Mouse (Mus musculus): ENCODE data around the gene Sphk2. TPM values are rescaled to one million over a fixed set of nuclear protein-coding genes. Genes with fewer than 3 reads are reported as not detected.

Sphk2 gene
- polyA plus RNA-seq, 2 experiments from 2014 or later = 10.2 to 19.6 TPM

- ATAC-seq = no peak
Observed at GRCm38 (mm10) chr7:45723301-45723700, 5.5 kb upstream of the Sphk2 start.

DNA sequence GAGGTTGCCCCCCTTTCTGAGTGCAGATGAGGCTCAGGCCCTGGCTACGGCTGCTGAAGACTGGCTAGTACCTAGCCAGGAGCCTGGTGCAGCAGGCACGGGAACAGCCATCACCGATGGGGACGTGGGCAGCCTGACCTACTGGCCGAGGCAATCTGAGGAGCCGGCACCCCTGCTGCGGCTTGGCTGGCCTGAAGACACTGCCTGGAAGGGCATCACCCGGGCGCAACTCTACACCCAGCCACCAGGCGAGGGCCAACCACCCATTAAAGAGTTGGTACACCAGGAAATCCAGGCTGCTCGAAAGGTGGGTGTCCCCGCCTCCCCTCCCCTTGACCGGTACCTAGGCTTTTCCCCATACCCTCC is 4.5 kb upstream of the Sphk2 start:
- ATAC-seq = no peak

- no peak for ATAC-seq
Observed at GRCm38 (mm10) chr7:45721642-45722347, 4.0 kb upstream of the Sphk2 start.

- no peak for ATAC-seq
Observed at GRCm38 (mm10) chr7:45721234-45721571, 3.4 kb upstream of the Sphk2 start.

DNA sequence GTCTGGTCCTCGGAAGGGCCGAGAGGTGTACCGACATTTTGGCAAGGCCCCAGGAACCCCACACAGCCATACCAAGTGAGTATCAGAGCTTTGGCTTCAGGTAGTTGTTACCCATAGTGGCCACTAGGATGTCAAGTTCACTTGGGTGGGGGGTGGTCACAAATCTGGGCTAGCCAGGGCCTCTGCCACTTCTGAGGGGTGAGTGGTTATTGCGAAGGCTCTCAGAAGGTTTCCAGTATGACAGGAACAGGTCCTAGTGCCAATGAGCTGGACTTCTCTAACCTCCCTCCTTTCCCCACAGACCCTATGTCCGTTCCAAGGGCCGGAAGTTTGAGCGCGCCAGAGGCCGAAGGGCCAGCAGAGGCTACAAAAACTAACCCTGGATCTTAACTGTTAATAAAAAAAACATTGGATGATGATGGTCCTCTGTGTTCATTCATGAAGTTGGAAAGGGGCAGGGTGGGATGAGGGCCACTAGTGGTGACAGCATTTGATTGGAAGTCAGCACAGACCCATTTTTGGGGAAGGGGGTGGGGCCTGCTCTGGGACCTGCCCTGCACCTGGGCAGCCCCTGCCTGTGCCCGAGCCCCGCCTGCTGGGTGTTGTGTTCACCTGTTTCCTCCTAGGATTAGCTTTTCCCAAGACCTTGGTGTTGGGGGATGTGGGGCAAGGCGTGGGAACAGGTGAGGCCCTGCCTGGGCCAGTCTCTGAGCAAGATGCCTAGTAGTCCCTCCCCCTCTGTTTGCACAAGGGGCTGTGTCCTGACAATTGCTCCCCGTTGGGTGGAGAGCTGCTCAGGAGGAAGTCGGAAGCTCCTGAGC is 2.8 kb upstream of the Sphk2 start, which contains the start of gene Fam83e:
TSS of gene Fam83e (plus strand) at position 800 of the 821 bp plus-strand sequence.
- no peak for ATAC-seq

- no peak for ATAC-seq
Observed at GRCm38 (mm10) chr7:45719738-45720412, 2.1 kb upstream of the Sphk2 start.

DNA sequence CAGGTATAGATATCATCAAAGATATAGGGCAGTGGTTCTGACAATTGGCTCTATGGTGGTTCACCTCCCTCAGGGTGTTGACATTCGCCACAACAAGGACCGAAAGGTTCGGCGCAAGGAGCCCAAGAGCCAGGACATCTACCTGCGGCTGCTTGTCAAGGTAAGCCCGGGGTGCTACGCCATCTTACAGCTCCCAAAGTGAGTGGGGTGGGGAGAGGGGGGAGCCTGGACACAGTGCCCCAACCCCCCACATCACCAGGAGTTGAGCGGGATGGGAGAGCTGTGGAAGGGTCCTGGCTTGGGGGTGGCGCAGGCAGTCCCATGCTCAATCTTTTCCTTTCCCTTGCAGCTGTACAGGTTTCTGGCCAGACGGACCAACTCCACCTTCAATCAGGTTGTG is 1.4 kb upstream of the Sphk2 start:
- no peak for ATAC-seq

GRCm38 (mm10) chr7:45718331-45718730 is 529 bp upstream of the Sphk2 start:
- no peak for ATAC-seq

DNA sequence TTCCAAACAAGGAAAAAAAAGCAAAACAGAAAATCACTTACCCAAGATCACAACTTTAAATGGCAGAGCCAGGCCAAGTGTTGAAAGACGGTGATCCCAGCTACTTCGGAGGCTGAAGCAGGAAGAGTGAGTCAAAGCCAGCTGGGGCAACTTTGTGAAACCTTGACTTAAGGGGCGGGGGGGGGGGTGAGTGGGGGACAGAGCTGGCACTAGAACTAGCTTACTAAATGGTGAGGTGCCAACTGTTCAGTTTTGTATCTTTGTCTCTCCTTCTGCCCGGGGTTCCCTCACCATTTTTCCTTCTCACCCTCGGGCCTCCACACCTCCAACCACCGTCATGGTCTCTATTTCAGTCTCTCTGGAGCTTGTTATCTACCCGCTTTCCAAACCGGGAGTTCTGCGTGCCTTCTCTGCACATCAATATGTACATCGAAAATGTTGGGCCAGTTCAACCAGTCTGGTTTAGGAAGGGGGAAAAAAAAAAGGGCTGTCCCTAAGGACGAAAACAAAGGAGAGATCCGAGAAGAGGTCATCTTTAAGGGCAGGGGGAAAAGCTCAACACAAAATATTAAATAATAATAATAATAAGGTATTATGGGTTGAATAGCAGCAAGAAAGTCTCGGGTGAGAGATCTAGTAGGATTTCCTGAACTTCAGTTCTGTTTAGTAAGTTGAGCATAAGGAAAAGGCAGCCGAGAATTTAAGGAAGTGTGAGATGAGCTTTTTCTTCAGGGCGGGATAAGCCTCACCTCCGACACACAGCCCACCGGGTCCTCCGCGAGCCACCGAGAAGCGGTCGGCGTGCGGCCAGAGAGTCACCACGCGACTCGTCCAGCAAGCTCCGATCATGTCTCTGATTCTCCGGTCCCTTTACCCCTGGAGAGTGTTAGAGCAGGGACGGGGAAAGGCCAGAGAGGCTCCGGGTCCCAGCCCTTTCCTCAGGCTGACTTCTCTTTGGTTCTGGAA is 567 bp downstream of the Sphk2 start:
- ATAC-seq = no peak

- no peak for ATAC-seq
Observed at GRCm38 (mm10) chr7:45716460-45716857, 1.3 kb downstream of the Sphk2 start.

- ATAC-seq = no peak
Observed at GRCm38 (mm10) chr7:45715741-45716459, 1.9 kb downstream of the Sphk2 start.

DNA sequence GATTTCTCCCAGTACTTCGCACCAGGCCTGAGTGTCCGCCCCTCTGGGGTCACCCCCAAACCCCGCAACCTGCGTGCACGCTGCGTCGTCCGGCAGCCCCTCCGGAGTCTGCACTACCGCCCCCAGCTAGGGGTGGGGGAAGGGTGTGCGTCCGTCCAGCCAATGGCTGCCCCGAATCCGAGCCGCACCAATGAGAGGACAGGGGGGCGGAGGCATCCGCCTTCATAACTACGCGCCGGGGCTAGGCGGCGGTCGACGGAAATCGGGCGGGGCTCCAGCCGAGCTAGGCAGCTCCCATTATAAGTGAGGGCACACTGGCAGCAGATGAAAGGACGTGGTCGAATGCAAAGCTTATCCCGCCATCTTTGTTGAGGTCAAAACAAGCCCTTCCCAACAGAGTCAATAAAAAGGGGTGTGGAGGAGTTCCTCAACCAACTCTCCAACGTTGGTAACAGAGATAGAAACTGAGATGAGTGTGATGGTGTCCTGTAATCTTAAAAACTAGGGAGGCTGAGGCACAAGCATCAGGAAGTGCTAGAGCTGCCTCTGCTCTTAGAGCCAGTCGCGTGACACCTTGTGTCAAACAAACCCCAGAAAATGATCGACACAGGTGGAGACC is 2.6 kb downstream of the Sphk2 start, which contains the start of gene Rpl18:
TSS of gene Rpl18 (plus strand) at position 368 of the 619 bp plus-strand sequence.
- ATAC-seq = peak; percentile 89

- peak; percentile 3 for ATAC-seq
Observed at GRCm38 (mm10) chr7:45714630-45715089, 3.1 kb downstream of the Sphk2 start.

DNA sequence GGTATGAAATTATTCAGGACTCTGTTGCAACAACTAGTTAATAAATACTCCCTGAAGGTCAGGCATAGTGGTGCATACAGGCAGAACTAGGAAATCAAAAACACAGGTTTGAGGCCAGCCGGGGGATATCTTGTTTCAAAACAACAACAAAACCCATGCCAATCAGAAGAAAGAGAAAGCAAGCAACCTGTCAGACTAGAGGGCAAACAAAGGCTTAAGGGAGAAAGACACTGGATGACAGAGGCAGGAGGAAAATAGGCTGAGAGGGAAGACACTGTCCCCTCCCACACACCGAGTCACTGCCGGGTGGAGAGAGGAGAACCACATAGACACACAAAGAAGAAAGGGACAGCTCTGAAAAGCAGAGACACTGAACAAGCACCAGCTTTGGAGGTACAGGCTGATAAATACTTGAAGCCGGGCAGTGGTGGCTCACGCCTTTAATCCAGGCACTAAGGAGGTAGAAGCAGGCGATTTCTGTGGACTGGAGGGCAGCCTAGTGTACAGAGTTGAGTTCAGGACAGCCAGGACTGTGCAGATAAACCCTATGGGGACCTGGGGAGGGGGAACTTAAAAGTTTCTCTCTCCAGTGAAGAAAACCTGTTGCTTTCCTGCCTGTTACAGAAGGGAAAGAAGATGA is 3.8 kb downstream of the Sphk2 start:
- no peak for ATAC-seq

GRCm38 (mm10) chr7:45713396-45713795 is 4.4 kb downstream of the Sphk2 start:
- no peak for ATAC-seq

GRCm38 (mm10) chr7:45712022-45712757 is 5.6 kb downstream of the Sphk2 start:
- no peak for ATAC-seq

DNA sequence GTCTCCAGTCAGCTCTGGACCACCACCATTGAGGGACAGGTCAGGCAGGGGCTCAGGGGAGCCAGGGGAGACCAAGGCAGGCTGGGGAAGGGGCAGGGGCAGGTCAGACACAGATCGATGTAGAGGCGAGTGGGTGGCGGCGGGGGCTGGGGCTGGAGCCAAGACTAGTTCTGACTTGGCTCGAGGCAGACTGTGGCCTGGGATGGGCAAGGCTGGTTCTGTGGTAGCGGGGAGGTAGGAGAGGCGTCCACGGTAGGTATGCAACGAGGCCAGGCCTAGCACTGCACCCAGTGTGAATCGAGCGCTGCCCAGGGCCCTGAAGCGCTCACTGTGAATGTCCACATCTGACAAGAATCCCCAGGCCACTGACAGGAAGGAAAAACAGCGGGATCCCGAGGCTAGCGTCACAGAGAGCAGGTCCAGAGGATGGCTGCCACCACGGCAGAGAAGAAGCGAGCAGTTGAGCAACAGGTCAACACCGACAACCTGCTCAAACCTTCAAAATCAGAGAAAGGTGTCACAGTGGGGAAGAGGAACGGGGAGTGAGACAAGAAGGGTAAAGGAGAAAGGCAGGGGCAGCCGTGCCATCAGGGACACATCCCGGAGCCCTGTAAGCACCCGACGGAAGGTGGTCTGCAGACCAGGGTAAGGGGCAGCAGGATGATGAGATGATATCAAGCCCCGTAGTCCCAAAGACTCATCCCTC is 6.3 kb downstream of the Sphk2 start:
- ATAC-seq = no peak

- ATAC-seq = no peak
Observed at GRCm38 (mm10) chr7:45710477-45711191, 7.2 kb downstream of the Sphk2 start.

Data from activated CD4-positive, CD25-positive, alpha-beta regulatory T cell, adult 4 months (primary cell).